Mouse (Mus musculus) kidney, embryonic 16.5 days (tissue): ENCODE results near the gene Mybph. TPM values are rescaled to one million over a fixed set of nuclear protein-coding genes. Genes with fewer than 3 reads are reported as not detected.

ENCODE experiments used
- ATAC-seq: fragments of 200-750 bp; cut with Nextera tagmentation; 2 replicates; pipeline ENCODE4 v1.8.0; 2017; ENCODE audit warnings: moderate TSS enrichment; ENCODE audit not compliant: low FRiP score, low TSS enrichment
- H3K27ac ChIP-seq: fragments of 300-500 bp; sonication (generic); 2 replicates; pipeline ENCODE4 v1.5.1; 2014; ENCODE audit warnings: low read length
- H3K27me3 ChIP-seq: fragments of 300-500 bp; sonication (generic); 2 replicates; pipeline ENCODE4 v1.6.1; 2014; ENCODE audit warnings: low read length, control low read depth, mixed read lengths; ENCODE audit not compliant: insufficient read depth
- H3K36me3 ChIP-seq: fragments of 300-500 bp; sonication (generic); 2 replicates; pipeline ENCODE4 v1.6.1; 2014; ENCODE audit warnings: low read length, control low read depth, mixed read lengths; ENCODE audit not compliant: insufficient read depth
- H3K4me1 ChIP-seq: fragments of 300-500 bp; sonication (generic); 2 replicates; pipeline ENCODE4 v1.6.1; 2014; ENCODE audit warnings: low read length, control low read depth, mixed read lengths; ENCODE audit not compliant: insufficient read depth
- H3K4me2 ChIP-seq: fragments of 300-500 bp; sonication (generic); replicated peaks from 2 replicates; pipeline ENCODE4 v1.6.1; 2014; ENCODE audit warnings: low read depth, low read length
- H3K4me3 ChIP-seq: fragments of 300-500 bp; sonication (generic); 2 replicates; pipeline ENCODE4 v1.5.1; 2014; ENCODE audit warnings: mild to moderate bottlenecking, low read length
- H3K9ac ChIP-seq: fragments of 300-500 bp; sonication (generic); replicated peaks from 2 replicates; pipeline ENCODE4 v1.6.1; 2014; ENCODE audit warnings: low read length
- H3K9me3 ChIP-seq: fragments of 300-500 bp; sonication (generic); 2 replicates; pipeline ENCODE4 v1.6.1; 2016; ENCODE audit warnings: low read length, control low read depth
- WGBS: fragments of 180-500 bp; shearing (Covaris S2); extraction: QIAGEN DNeasy Blood & Tissue Kit; methylation state at CpG from one replicate; pipeline ENCODE4 v1.1.7; 2014; 5-methylcytosine and 5-hydroxymethylcytosine counted together
- polyA plus RNA-seq: library from polyadenylated mRNA; unstranded; fragments of >200 nt; fragmentation: Nextera tagmentation; extraction: Ambion mirVana; gene quantifications from 2 replicates; pipeline ENCODE4 v1.2.1, GENCODE M21; 2015

The Mybph gene
- polyA plus RNA-seq, 1 experiment from 2014 or later, result 1.7 TPM

GRCm38 (mm10) chr1:134205296-134206018 is 12.2 kb downstream of the Mybph start:
- Histone ChIP-seq H3K27me3 (no peaks in the 10 kb centered on the region), H3K4me3 (no peak overlapping the region), H3K4me1 (peaks cover 8% of the 10 kb centered on the region), H3K36me3 (no peaks in the 10 kb centered on the region), H3K27ac (no peak overlapping the region), H3K9ac (no peak overlapping the region), H3K9me3 (no peaks in the 10 kb centered on the region), H3K4me2 (no peak overlapping the region)
- whole genome bisulfite sequencing, result 62% methylated on average over 9 of the region's 9 CpGs
- no peak for ATAC-seq

GRCm38 (mm10) chr1:134206085-134206484 is 12.8 kb downstream of the Mybph start:
- Histone ChIP-seq H3K4me2 (no peak overlapping the region), H3K9me3 (no peaks in the 10 kb centered on the region), H3K27me3 (no peaks in the 10 kb centered on the region), H3K36me3 (no peaks in the 10 kb centered on the region), H3K4me1 (peaks cover 14% of the 10 kb centered on the region), H3K4me3 (no peak overlapping the region), H3K27ac (no peak overlapping the region), H3K9ac (no peak overlapping the region)
- no peak for ATAC-seq
- WGBS, result 30% methylated on average over 5 of the region's 5 CpGs

GRCm38 (mm10) chr1:134210179-134210755 is 17.0 kb downstream of the Mybph start:
- ATAC-seq, result no peak
- Histone ChIP-seq H3K9me3 (no peaks in the 10 kb centered on the region), H3K4me1 (peaks cover 34% of the 10 kb centered on the region), H3K36me3 (no peaks in the 10 kb centered on the region), H3K27me3 (no peaks in the 10 kb centered on the region), H3K4me3 (no peak overlapping the region), H3K4me2 (no peak overlapping the region), H3K27ac (peak overlapping the region; percentile 78; the same call in 1 of the 2 replicates), H3K9ac (no peak overlapping the region)
- WGBS, result 80% methylated on average over 6 of the region's 6 CpGs

- peak overlapping the region; percentile 78 for H3K27ac ChIP-seq
These were observed 17.8 kb downstream of the Mybph start for GRCm38 (mm10) chr1:134211043-134211442.

GRCm38 (mm10) chr1:134211631-134212030 is 18.4 kb downstream of the Mybph start:
- Histone ChIP-seq H3K4me2 (no peak overlapping the region), H3K27me3 (no peaks in the 10 kb centered on the region), H3K4me3 (no peak overlapping the region), H3K36me3 (no peaks in the 10 kb centered on the region), H3K4me1 (peaks cover 44% of the 10 kb centered on the region), H3K27ac (peak overlapping the region; percentile 78), H3K9ac (peak overlapping the region; percentile 24; the same call in 1 of the 2 replicates), H3K9me3 (no peaks in the 10 kb centered on the region)
- WGBS, result 5% methylated on average over 2 of the region's 2 CpGs
- ATAC-seq, result peak; percentile 22; the same call in 1 of the 2 replicates

More at GRCm38 (mm10) chr1:134211043-134211442, 17.8 kb downstream of the Mybph start:
- Histone ChIP-seq H3K36me3 (no peaks in the 10 kb centered on the region), H3K9ac (peak overlapping the region; percentile 24; the same call in 1 of the 2 replicates), H3K4me1 (peaks cover 42% of the 10 kb centered on the region), H3K4me2 (no peak overlapping the region; the same call in 1 of the 2 replicates), H3K9me3 (no peaks in the 10 kb centered on the region), H3K27me3 (no peaks in the 10 kb centered on the region), H3K4me3 (no peak overlapping the region)
- peak; percentile 4; the same call in 1 of the 2 replicates for ATAC-seq
- 36% methylated on average over 6 of the region's 6 CpGs for WGBS

GRCm38 (mm10) chr1:134212351-134212750 is 19.1 kb downstream of the Mybph start:
- Histone ChIP-seq H3K4me3 (no peak overlapping the region), H3K27ac (peak overlapping the region; percentile 78), H3K9me3 (no peaks in the 10 kb centered on the region), H3K36me3 (no peaks in the 10 kb centered on the region), H3K4me2 (no peak overlapping the region), H3K27me3 (no peaks in the 10 kb centered on the region), H3K4me1 (peaks cover 52% of the 10 kb centered on the region), H3K9ac (no peak overlapping the region)
- 67% methylated on average over 5 of the region's 6 CpGs for WGBS
- no peak for ATAC-seq

- H3K4me3 ChIP-seq, result no peak overlapping the region
- H3K9ac ChIP-seq, result no peak overlapping the region
- no peak for ATAC-seq
- no peaks in the 10 kb centered on the region for H3K9me3 ChIP-seq
- H3K27me3 ChIP-seq, result no peaks in the 10 kb centered on the region
- WGBS, result 56% methylated on average over 7 of the region's 7 CpGs
- no peak overlapping the region for H3K4me2 ChIP-seq
- no peak overlapping the region for H3K27ac ChIP-seq
- H3K4me1 ChIP-seq, result peaks cover 56% of the 10 kb centered on the region
- no peaks in the 10 kb centered on the region for H3K36me3 ChIP-seq
These were observed 20.2 kb downstream of the Mybph start for GRCm38 (mm10) chr1:134213405-134213804.

GRCm38 (mm10) chr1:134215059-134215458 is 21.8 kb downstream of the Mybph start:
- H3K4me2 ChIP-seq, result no peak overlapping the region
- no peaks in the 10 kb centered on the region for H3K27me3 ChIP-seq
- H3K4me3 ChIP-seq, result no peak overlapping the region
- H3K4me1 ChIP-seq, result peaks cover 50% of the 10 kb centered on the region
- H3K9ac ChIP-seq, result no peak overlapping the region
- no peaks in the 10 kb centered on the region for H3K36me3 ChIP-seq
- no peak overlapping the region for H3K27ac ChIP-seq
- ATAC-seq, result no peak
- no peaks in the 10 kb centered on the region for H3K9me3 ChIP-seq
- 48% methylated on average over 7 of the region's 7 CpGs for WGBS

- Histone ChIP-seq H3K27ac (0 out of 2 replicates have a peak overlapping the region, but pooled peaks have one; percentile 31), H3K4me1 (peaks cover 42% of the 10 kb centered on the region), H3K36me3 (no peaks in the 10 kb centered on the region), H3K4me2 (no peak overlapping the region), H3K9me3 (no peaks in the 10 kb centered on the region), H3K9ac (peak overlapping the region; percentile 47), H3K4me3 (no peak overlapping the region), H3K27me3 (no peaks in the 10 kb centered on the region)
- 40% methylated on average over 11 of the region's 11 CpGs for WGBS
- no peak for ATAC-seq
These were observed 22.7 kb downstream of the Mybph start for GRCm38 (mm10) chr1:134215751-134216628.
